Mouse (Mus musculus) heart, postnatal 0 days (tissue): ENCODE data around the gene Rpl10-ps3. TPM values are rescaled to one million over a fixed set of nuclear protein-coding genes. Genes with fewer than 3 reads are reported as not detected.

Experiments
- ATAC-seq: fragments of 200-750 bp; cut with Nextera tagmentation; 2 replicates; pipeline ENCODE4 v1.8.0; 2017; ENCODE audit warnings: low read depth, moderate number of reproducible peaks, moderate library complexity; ENCODE audit not compliant: insufficient read depth
- DNase-seq: peaks from one replicate; pipeline ENCODE4 v3.0.0-alpha.2; 2016; ENCODE audit warnings: low spot score
- H3K27ac ChIP-seq: fragments of 300-500 bp; sonication (generic); 2 replicates; pipeline ENCODE4 v1.5.1; 2014; ENCODE audit warnings: low read depth, mild to moderate bottlenecking
- H3K27me3 ChIP-seq: fragments of 300-500 bp; sonication (generic); 2 replicates; pipeline ENCODE4 v1.6.1; 2014; ENCODE audit warnings: low read length, mixed read lengths; ENCODE audit not compliant: control insufficient read depth, insufficient read depth
- H3K36me3 ChIP-seq: fragments of 300-500 bp; sonication (generic); replicated peaks from 2 replicates; pipeline ENCODE4 v1.6.1; 2014; ENCODE audit warnings: low read length, mixed read lengths; ENCODE audit not compliant: control insufficient read depth, insufficient read depth
- H3K4me1 ChIP-seq: fragments of 300-500 bp; sonication (generic); 2 replicates; pipeline ENCODE4 v1.6.1; 2014; ENCODE audit warnings: antibody characterized with exemption; ENCODE audit not compliant: control insufficient read depth, insufficient read depth
- H3K4me2 ChIP-seq: fragments of 300-500 bp; sonication (generic); 2 replicates; pipeline ENCODE4 v1.6.1; 2014; ENCODE audit warnings: low read depth, mild to moderate bottlenecking, low read length, moderate library complexity
- H3K4me3 ChIP-seq: fragments of 300-500 bp; sonication (generic); 2 replicates; pipeline ENCODE4 v1.5.1; 2014; ENCODE audit warnings: low read depth, low read length
- H3K9ac ChIP-seq: fragments of 300-500 bp; sonication (generic); replicated peaks from 2 replicates; pipeline ENCODE4 v1.6.1; 2014; ENCODE audit warnings: low read depth, low read length, mixed read lengths
- H3K9me3 ChIP-seq: fragments of 300-500 bp; sonication (generic); replicated peaks from 2 replicates; pipeline ENCODE4 v1.6.1; 2016; ENCODE audit warnings: low read length; ENCODE audit not compliant: control insufficient read depth
- CTCF ChIP-seq: IDR thresholded peaks from 2 replicates; pipeline ENCODE4 v1.5.1; 2016; ENCODE audit warnings: antibody characterized with exemption, control low read depth, low read depth
- EP300 ChIP-seq: IDR thresholded peaks from 2 replicates; pipeline ENCODE4 v1.6.1; 2016; ENCODE audit warnings: antibody characterized with exemption, low read depth
- WGBS: fragments of 180-500 bp; shearing (Covaris S2); extraction: QIAGEN DNeasy Blood & Tissue Kit; methylation state at CpG from one replicate; pipeline ENCODE4 v1.1.7; 2014; 5-methylcytosine and 5-hydroxymethylcytosine counted together
- polyA plus RNA-seq: library from polyadenylated mRNA; unstranded; fragments of >200 nt; fragmentation: Nextera tagmentation; extraction: Ambion mirVana; gene quantifications from 2 replicates; pipeline ENCODE4 v1.2.1, GENCODE M21; 2015
- total RNA-seq: library from RNA; depleted of rRNA; stranded (reverse); fragments of >200 nt; gene quantifications from 2 replicates; pipeline ENCODE4 v1.2.3, GENCODE M21; 2014; ENCODE audit warnings: low replicate concordance; rRNA removed

The Rpl10-ps3 gene
- total and polyA plus RNA-seq, 2 experiments from 2014 or later = 126 to 275 TPM

DNA sequence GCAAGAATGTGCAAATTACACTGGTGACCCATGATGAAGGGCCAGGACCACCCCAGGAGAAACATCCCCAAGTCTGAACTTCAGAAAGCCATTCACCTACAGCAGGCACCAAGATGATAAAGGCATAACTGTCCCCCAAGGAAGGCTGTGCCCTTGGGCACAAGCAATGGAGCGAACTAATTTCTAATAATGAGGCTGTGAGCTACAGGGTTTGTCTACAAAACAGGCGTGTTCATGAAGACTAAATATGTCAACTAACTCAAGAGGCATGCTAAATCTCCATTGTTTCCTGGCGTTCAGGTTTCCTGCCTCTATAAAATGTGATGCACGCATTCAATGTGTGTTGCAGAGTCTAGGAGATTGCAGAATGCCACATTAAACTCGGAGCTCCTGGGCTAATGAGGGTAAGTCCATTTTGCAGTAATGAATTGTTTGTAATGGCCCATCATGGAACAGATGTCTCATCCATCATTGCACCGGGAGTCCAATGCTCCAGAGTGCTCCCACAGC lies 33.7 kb downstream of the Rpl10-ps3 start:
- 66% methylated on average over 6 of the region's 6 CpGs for WGBS
- no peaks in the 10 kb centered on the region for H3K4me1 ChIP-seq
- no peaks in the 10 kb centered on the region for H3K36me3 ChIP-seq
- DNase-seq (no peak), ATAC-seq (no peak)
- no peak overlapping the region for H3K9ac ChIP-seq
- no peaks in the 10 kb centered on the region for H3K9me3 ChIP-seq
- H3K27ac ChIP-seq = no peak overlapping the region
- TF ChIP-seq EP300 (no peak), CTCF (no peak)
- no peak overlapping the region for H3K4me3 ChIP-seq
- no peak overlapping the region for H3K4me2 ChIP-seq
- no peaks in the 10 kb centered on the region for H3K27me3 ChIP-seq

DNA sequence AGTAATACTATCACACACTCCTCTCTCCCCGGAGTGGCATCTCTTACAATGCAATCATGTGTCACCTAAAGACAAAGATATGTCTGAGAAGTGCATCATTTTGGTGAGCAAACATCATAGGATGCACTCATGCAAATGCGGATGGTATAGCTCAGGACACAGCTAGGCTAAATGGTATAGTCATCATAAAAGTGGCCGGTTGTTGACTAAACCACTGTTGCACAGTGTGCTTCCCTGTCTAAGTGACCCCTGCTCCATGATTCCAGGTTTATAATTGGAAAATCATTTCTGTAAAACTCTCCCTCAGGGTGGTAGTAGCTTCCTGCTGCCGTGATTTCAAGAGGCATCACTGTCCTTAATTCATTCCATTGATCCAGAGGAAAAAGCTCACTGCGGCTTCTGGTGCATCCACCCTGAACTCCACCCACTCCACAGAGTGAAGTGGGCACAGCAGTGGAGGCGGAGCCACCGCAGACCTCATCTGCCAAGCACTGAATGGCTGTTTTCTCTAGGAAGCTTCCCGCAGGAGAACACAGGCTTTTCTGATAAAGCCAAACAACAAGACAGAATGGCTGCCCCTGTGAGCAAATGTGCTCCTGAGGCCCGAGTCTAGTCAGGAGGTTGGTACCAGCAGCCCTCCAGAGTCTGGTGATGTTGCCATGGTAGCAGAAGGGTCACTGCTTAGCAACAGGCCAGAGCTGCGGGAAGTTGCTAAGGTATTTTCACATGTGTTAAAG lies 38.9 kb downstream of the Rpl10-ps3 start:
- H3K27me3 ChIP-seq = no peaks in the 10 kb centered on the region
- DNase-seq (no peak), ATAC-seq (no peak)
- H3K4me1 ChIP-seq = no peaks in the 10 kb centered on the region
- no peak overlapping the region for H3K4me3 ChIP-seq
- 60% methylated on average over 10 of the region's 10 CpGs for WGBS
- no peak overlapping the region for H3K9ac ChIP-seq
- TF ChIP-seq EP300 (no peak), CTCF (no peak)
- H3K4me2 ChIP-seq = no peak overlapping the region
- H3K36me3 ChIP-seq = no peaks in the 10 kb centered on the region
- no peak overlapping the region for H3K27ac ChIP-seq
- no peaks in the 10 kb centered on the region for H3K9me3 ChIP-seq

DNA sequence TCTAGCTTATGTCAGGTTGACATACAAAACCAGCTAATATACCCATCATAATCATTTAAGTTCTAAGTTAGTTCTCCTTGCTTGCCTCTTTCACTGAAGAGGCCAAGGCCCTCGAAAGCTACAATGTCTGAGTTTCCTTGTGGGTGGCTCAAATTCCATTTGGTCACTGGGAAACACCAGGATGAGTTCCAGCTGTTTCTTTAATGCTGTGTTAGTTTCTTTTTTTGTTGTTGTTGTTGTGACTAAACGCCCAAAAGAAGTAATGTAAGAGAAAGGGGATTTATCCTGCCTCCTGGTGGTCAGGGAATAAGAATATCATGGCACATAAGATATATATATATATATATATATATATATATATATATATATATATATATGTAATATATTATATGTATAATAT lies 39.7 kb downstream of the Rpl10-ps3 start:
- H3K4me2 ChIP-seq = no peak overlapping the region
- H3K9ac ChIP-seq = no peak overlapping the region
- H3K9me3 ChIP-seq = no peaks in the 10 kb centered on the region
- DNase-seq (no peak), ATAC-seq (no peak)
- WGBS = 60% methylated on average over 2 of the region's 2 CpGs
- H3K4me1 ChIP-seq = no peaks in the 10 kb centered on the region
- no peak overlapping the region for H3K4me3 ChIP-seq
- no peaks in the 10 kb centered on the region for H3K36me3 ChIP-seq
- no peaks in the 10 kb centered on the region for H3K27me3 ChIP-seq
- H3K27ac ChIP-seq = no peak overlapping the region
- TF ChIP-seq CTCF = no peak
- TF ChIP-seq EP300 = no peak

DNA sequence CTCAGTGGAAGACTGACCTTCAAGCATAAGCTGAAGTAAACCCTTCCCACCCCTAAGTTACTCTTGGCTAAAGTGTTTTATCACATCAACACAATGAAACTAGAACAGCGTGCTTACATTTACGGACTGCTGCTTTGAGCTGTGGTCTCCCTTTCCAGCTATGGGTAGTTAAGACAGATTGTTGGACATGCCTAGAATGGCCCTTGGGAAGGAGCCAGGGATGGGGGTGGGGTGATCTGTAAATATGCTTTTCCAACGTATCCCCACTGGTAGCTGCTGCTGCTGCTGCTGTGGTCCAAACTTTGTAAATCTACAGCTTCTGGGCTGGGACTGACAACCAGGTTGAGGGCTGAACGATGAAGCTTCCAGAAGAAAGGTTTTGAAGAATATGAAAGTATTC lies 40.8 kb downstream of the Rpl10-ps3 start:
- Histone ChIP-seq H3K9ac (no peak overlapping the region), H3K4me2 (no peak overlapping the region), H3K4me1 (no peaks in the 10 kb centered on the region), H3K27me3 (no peaks in the 10 kb centered on the region), H3K36me3 (no peaks in the 10 kb centered on the region), H3K9me3 (no peaks in the 10 kb centered on the region), H3K4me3 (no peak overlapping the region), H3K27ac (no peak overlapping the region)
- ATAC-seq (no peak), DNase-seq (no peak)
- WGBS = 35% methylated on average over 4 of the region's 4 CpGs
- no peak for TF ChIP-seq CTCF
- no peak for TF ChIP-seq EP300

DNA sequence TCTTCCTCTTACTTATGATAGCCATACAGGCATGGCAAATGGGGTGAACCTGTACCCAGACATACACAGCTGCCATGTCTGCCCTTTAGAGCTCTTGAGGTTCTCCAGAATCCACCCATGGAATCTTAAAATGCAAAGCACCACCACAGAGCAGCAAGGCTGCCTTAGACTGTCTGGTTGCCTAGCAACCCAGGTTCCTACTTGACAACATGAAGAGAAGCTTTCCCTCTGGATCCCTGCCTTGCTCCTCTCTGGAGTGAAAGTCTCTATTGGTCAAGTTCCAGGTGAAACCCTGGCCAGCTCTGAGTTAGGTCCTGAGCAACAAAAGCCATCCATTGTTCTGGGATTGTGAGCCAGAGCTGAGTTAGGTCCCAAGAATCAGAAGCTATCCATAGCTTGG lies 43.0 kb downstream of the Rpl10-ps3 start:
- H3K27ac ChIP-seq = no peak overlapping the region
- H3K36me3 ChIP-seq = no peaks in the 10 kb centered on the region
- H3K27me3 ChIP-seq = no peaks in the 10 kb centered on the region
- TF ChIP-seq CTCF = no peak
- TF ChIP-seq EP300 = no peak
- no peaks in the 10 kb centered on the region for H3K4me1 ChIP-seq
- H3K9me3 ChIP-seq = no peaks in the 10 kb centered on the region
- H3K4me2 ChIP-seq = no peak overlapping the region
- no peak for ATAC-seq
- no peak overlapping the region for H3K9ac ChIP-seq
- H3K4me3 ChIP-seq = no peak overlapping the region
- DNase-seq = no peak

DNA sequence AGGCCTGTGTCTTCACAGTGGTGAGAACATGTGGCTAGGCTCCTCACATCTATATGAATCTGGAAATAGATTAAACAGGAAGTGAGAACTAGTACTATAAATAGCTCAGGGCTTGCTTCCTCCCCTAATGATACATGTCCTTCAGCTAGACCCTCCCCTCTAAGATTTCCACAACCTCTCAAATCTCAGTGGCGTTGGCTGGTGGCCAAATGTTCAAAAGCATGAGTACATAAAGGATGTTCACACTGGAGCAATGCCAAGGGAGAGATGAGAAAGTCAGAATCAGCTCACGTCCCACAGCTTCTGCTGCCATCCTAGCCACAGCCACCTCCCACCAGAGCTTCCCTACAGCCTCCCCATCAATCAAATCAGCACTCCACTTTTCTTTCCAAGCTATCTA lies 46.4 kb downstream of the Rpl10-ps3 start:
- Histone ChIP-seq H3K4me3 (no peak overlapping the region), H3K9me3 (no peaks in the 10 kb centered on the region; the same call in 1 of the 2 replicates), H3K36me3 (no peaks in the 10 kb centered on the region), H3K27ac (no peak overlapping the region), H3K9ac (no peak overlapping the region), H3K27me3 (no peaks in the 10 kb centered on the region), H3K4me2 (no peak overlapping the region), H3K4me1 (no peaks in the 10 kb centered on the region)
- TF ChIP-seq CTCF = no peak
- TF ChIP-seq EP300 = no peak
- no peak for ATAC-seq
- DNase-seq = no peak
- WGBS = 33% methylated on average over 2 of the region's 2 CpGs

Other genes starting within 250 kb of the Rpl10-ps3 start
- 3.7 and 7.0 TPM in 2 replicates for gene Plet1, start 149.6 kb upstream of the Rpl10-ps3 start, total RNA-seq
- 1.2 and 1.3 TPM in 2 replicates for gene Plet1, start 149.6 kb upstream of the Rpl10-ps3 start, polyA plus RNA-seq
- 29.7 and 147 TPM in 2 replicates for gene Pts, start 183.8 kb upstream of the Rpl10-ps3 start, total RNA-seq
- 93.1 and 97.8 TPM in 2 replicates for gene Pts, start 183.8 kb upstream of the Rpl10-ps3 start, polyA plus RNA-seq
- 0.46 and 2.4 TPM in 2 replicates for gene Il18, start 209.9 kb upstream of the Rpl10-ps3 start, total RNA-seq
- gene Il18, start 209.9 kb upstream of the Rpl10-ps3 start, polyA plus RNA-seq = 2.9 and 4.7 TPM in 2 replicates
- gene Bco2, start 210.2 kb upstream of the Rpl10-ps3 start, total RNA-seq = not detected in 2 replicates
- gene Bco2, start 210.2 kb upstream of the Rpl10-ps3 start, polyA plus RNA-seq = 0.07 TPM in 1 of 2 replicates, not detected in the other
- not detected in 2 replicates for gene Tex12, start 216.4 kb upstream of the Rpl10-ps3 start, total RNA-seq
- not detected in 2 replicates for gene Tex12, start 216.4 kb upstream of the Rpl10-ps3 start, polyA plus RNA-seq